Mouse (Mus musculus) forebrain, embryonic 14.5 days (tissue): ENCODE data around the gene Ajap1. TPM values are rescaled to one million over a fixed set of nuclear protein-coding genes. Genes with fewer than 3 reads are reported as not detected.

Experiments used
- ATAC-seq: fragments of 200-750 bp; cut with Nextera tagmentation; 2 replicates; pipeline ENCODE4 v1.8.0; 2017; ENCODE audit warnings: mild to moderate bottlenecking, moderate library complexity
- DNase-seq: peaks from one replicate; pipeline ENCODE4 v3.0.0-alpha.2; 2015; ENCODE audit warnings: low spot score
- H3K27ac ChIP-seq: fragments of 300-500 bp; sonication (generic); 2 replicates; pipeline ENCODE4 v1.5.1; 2014; ENCODE audit warnings: low read depth, mild to moderate bottlenecking, control low read depth, low read length, moderate library complexity
- H3K27me3 ChIP-seq: fragments of 300-500 bp; sonication (generic); replicated peaks from 2 replicates; pipeline ENCODE4 v1.6.1; 2014; ENCODE audit warnings: low read length, control low read depth, mixed read lengths; ENCODE audit not compliant: control insufficient read depth, insufficient read depth
- H3K36me3 ChIP-seq: fragments of 300-500 bp; sonication (generic); 2 replicates; pipeline ENCODE4 v1.6.1; 2014; ENCODE audit warnings: low read length, control low read depth; ENCODE audit not compliant: control insufficient read depth, insufficient read depth
- H3K4me1 ChIP-seq: fragments of 300-500 bp; sonication (generic); 2 replicates; pipeline ENCODE4 v1.6.1; 2014; ENCODE audit warnings: antibody characterized with exemption, low read length, control low read depth; ENCODE audit not compliant: control insufficient read depth, insufficient read depth
- H3K4me2 ChIP-seq: fragments of 300-500 bp; sonication (generic); 2 replicates; pipeline ENCODE4 v1.6.1; 2014; ENCODE audit warnings: mild to moderate bottlenecking, control low read depth, low read length
- H3K4me3 ChIP-seq: fragments of 300-500 bp; sonication (generic); 2 replicates; pipeline ENCODE4 v1.5.1; 2014; ENCODE audit warnings: low read depth, low read length, control low read depth
- H3K9ac ChIP-seq: fragments of 300-500 bp; sonication (generic); 2 replicates; pipeline ENCODE4 v1.6.1; 2014; ENCODE audit warnings: mild to moderate bottlenecking, low read length, control low read depth, moderate library complexity
- H3K9me3 ChIP-seq: fragments of 300-500 bp; sonication (generic); replicated peaks from 2 replicates; pipeline ENCODE4 v1.6.1; 2016; ENCODE audit warnings: low read length, control low read depth, mixed read lengths; ENCODE audit not compliant: control insufficient read depth
- WGBS: fragments of 180-500 bp; shearing (Covaris S2); extraction: QIAGEN DNeasy Blood & Tissue Kit; methylation state at CpG from one replicate; pipeline ENCODE4 v1.1.7; 2014; 5-methylcytosine and 5-hydroxymethylcytosine counted together
- polyA plus RNA-seq: library from polyadenylated mRNA; unstranded; fragments of >200 nt; fragmentation: Nextera tagmentation; extraction: Ambion mirVana; gene quantifications from 2 replicates; pipeline ENCODE4 v1.2.1, GENCODE M21; 2014

Ajap1 gene
- polyA plus RNA-seq, 1 experiment from 2014 or later = 3.8 TPM

GRCm38 (mm10) chr4:153492444-153492843 is 9.8 kb upstream of the Ajap1 start:
- no peaks in the 10 kb centered on the region for H3K27me3 ChIP-seq
- H3K4me1 ChIP-seq = no peaks in the 10 kb centered on the region
- H3K36me3 ChIP-seq = no peaks in the 10 kb centered on the region
- H3K9ac ChIP-seq = no peak overlapping the region
- H3K9me3 ChIP-seq = no peaks in the 10 kb centered on the region
- DNase-seq (peak; percentile 44), ATAC-seq (no peak)
- H3K27ac ChIP-seq = no peak overlapping the region
- H3K4me3 ChIP-seq = no peak overlapping the region
- 39% methylated on average over 9 of the region's 9 CpGs for WGBS
- H3K4me2 ChIP-seq = no peak overlapping the region

DNA sequence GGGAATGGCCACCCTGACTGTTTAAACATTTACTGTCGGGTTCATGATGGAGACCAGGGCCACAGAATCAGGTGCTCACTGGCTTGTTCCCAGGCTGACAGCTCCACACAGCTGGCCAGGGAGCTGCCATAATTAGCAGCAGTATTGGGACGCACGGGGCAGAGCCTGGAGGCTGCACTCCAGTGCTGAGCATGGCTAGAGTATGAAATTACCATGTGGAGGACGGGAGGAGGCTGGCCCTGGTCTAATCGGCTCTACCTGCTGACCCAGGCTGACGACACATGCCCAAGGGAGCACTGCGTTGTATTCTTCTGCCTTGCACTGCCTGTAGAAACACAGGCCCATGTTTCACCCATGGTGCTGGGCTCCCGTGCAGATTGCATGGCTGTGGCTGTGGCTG is 6.5 kb upstream of the Ajap1 start:
- peaks cover 8% of the 10 kb centered on the region; the same call in 1 of the 2 replicates for H3K4me1 ChIP-seq
- H3K27me3 ChIP-seq = no peaks in the 10 kb centered on the region
- no peak overlapping the region for H3K4me3 ChIP-seq
- H3K9ac ChIP-seq = no peak overlapping the region
- H3K36me3 ChIP-seq = no peaks in the 10 kb centered on the region
- H3K9me3 ChIP-seq = no peaks in the 10 kb centered on the region
- H3K4me2 ChIP-seq = no peak overlapping the region
- no peak overlapping the region for H3K27ac ChIP-seq
- ATAC-seq (no peak), DNase-seq (no peak)
- WGBS = 85% methylated on average over 8 of the region's 8 CpGs

DNA sequence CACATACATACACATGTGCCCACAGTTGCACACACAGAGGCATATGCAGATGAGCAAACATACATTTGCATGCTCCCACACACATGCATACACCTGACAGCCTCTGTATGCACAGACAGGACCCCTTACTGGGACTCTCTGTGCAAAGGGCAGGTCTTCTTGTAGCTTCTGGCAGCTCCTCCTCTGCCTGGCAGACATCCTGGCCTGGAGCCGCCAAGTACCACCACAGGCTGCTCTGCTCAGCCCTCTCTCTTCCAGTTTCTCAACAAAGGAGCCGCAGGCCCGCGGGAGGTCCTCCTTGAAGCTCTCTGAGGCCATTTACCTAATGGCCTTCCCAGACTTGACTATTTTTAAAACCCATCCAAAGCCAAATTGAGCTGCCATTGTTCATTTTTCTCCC is 3.3 kb upstream of the Ajap1 start:
- ATAC-seq = no peak
- no peak overlapping the region for H3K27ac ChIP-seq
- peaks cover 18% of the 10 kb centered on the region; the same call in 1 of the 2 replicates for H3K27me3 ChIP-seq
- no peaks in the 10 kb centered on the region for H3K9me3 ChIP-seq
- peak; percentile 44 for DNase-seq
- no peak overlapping the region for H3K9ac ChIP-seq
- WGBS = 8% methylated on average over 4 of the region's 4 CpGs
- no peak overlapping the region for H3K4me2 ChIP-seq
- H3K4me1 ChIP-seq = peaks cover 26% of the 10 kb centered on the region
- H3K4me3 ChIP-seq = no peak overlapping the region
- H3K36me3 ChIP-seq = no peaks in the 10 kb centered on the region

- H3K4me1 ChIP-seq = peaks cover 26% of the 10 kb centered on the region
Observed at GRCm38 (mm10) chr4:153484392-153484791, 1.8 kb upstream of the Ajap1 start.

GRCm38 (mm10) chr4:153481361-153482234 is 1.0 kb downstream of the Ajap1 start:
- Histone ChIP-seq H3K4me3 (peak overlapping the region; percentile 54), H3K27me3 (peaks cover 28% of the 10 kb centered on the region; the same call in 1 of the 2 replicates), H3K4me2 (peak overlapping the region; percentile 95), H3K9ac (peak overlapping the region; percentile 73), H3K4me1 (peaks cover 22% of the 10 kb centered on the region), H3K36me3 (no peaks in the 10 kb centered on the region), H3K9me3 (no peaks in the 10 kb centered on the region), H3K27ac (no peak overlapping the region; the same call in 1 of the 2 replicates)
- ATAC-seq (peak; percentile 4; the same call in 1 of the 2 replicates), DNase-seq (peak; percentile 21)
- WGBS = under 1% methylated on average over 45 of the region's 71 CpGs

More at GRCm38 (mm10) chr4:153484392-153484791, 1.8 kb upstream of the Ajap1 start:
- DNase-seq (peak; percentile 82), ATAC-seq (peak; percentile 24; the same call in 1 of the 2 replicates)
- Histone ChIP-seq H3K4me2 (peak overlapping the region; percentile 6; the same call in 1 of the 2 replicates), H3K9me3 (no peaks in the 10 kb centered on the region), H3K9ac (no peak overlapping the region), H3K27me3 (peaks cover 28% of the 10 kb centered on the region; the same call in 1 of the 2 replicates), H3K27ac (no peak overlapping the region), H3K4me3 (no peak overlapping the region), H3K36me3 (no peaks in the 10 kb centered on the region)
- WGBS = 1% methylated on average over 7 of the region's 7 CpGs

- Histone ChIP-seq H3K27ac (no peak overlapping the region), H3K4me1 (peaks cover 20% of the 10 kb centered on the region), H3K9me3 (no peaks in the 10 kb centered on the region), H3K36me3 (no peaks in the 10 kb centered on the region), H3K9ac (peak overlapping the region; percentile 73), H3K4me3 (peak overlapping the region; percentile 54), H3K4me2 (peak overlapping the region; percentile 95), H3K27me3 (peaks cover 28% of the 10 kb centered on the region; the same call in 1 of the 2 replicates)
- WGBS = 1% methylated on average over 19 of the region's 19 CpGs
- DNase-seq (peak; percentile 88), ATAC-seq (peak; percentile 32; the same call in 1 of the 2 replicates)
Observed at GRCm38 (mm10) chr4:153480551-153481262, 1.9 kb downstream of the Ajap1 start.

DNA sequence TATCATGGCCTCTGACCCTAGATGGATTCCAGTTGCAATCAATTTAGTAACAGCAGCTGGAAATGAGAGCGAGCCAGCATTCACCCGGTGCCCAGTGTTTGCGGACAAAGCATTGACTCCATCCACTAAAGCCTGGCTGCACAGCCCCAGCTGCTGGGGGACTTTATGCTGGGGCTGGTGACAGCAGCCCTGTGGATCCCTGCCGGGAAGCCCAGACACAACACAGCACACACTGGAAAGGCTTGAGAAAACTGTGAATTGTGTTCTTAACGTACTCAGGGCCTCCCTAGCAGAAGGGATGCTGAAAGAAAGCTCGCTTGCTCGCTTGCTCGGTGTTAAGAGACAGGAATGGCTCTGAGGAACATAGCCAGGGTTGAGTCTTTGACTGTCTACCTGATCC is 3.5 kb downstream of the Ajap1 start:
- peak; percentile 26 for DNase-seq
- peak overlapping the region; percentile 95 for H3K4me2 ChIP-seq
- 0 out of 2 replicates have a peak overlapping the region, but pooled peaks have one; percentile 54 for H3K4me3 ChIP-seq
- ATAC-seq = no peak
- no peaks in the 10 kb centered on the region for H3K9me3 ChIP-seq
- 0 out of 2 replicates have a peak overlapping the region, but pooled peaks have one; percentile 17 for H3K9ac ChIP-seq
- no peaks in the 10 kb centered on the region for H3K36me3 ChIP-seq
- peaks cover 19% of the 10 kb centered on the region for H3K4me1 ChIP-seq
- 9% methylated on average over 8 of the region's 8 CpGs for WGBS
- no peak overlapping the region for H3K27ac ChIP-seq
- peaks cover 28% of the 10 kb centered on the region; the same call in 1 of the 2 replicates for H3K27me3 ChIP-seq

DNA sequence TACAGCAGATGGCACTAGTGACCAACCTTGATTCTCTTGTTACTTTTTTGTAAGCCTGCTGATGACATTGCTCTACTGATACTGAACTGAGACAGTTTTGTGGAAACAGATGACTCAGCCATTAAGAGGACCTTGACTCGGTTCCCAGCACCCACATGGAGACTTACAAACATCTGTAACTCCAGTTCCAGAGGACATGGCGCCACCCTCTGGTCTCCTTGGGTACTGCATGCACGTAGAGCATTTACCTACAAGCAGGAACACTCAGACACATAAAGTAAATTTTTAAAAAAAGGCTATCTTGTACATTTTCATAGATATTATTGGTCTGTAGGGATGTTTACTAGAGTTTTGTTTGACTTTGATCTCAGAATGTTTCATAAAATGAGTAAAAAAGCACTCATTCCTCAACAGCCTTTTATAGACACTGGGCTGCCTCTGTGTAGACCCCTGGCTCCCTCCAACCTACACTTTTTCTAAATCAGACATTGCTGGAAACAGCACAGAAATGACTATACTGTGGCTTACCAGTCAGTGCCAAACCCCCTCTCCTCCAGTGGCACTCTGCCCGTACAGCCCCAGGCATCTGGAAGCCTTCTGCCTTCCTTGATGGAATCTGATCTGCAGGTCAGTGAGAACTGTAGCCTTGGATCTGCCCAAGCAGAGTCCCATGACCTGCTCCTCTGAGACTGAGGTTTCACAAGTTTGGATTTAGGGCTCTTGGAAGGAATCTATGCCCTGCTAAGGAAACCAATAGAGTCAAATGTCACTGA is 8.9 kb downstream of the Ajap1 start:
- no peak overlapping the region for H3K9ac ChIP-seq
- H3K27ac ChIP-seq = no peak overlapping the region
- DNase-seq (no peak), ATAC-seq (no peak)
- no peaks in the 10 kb centered on the region for H3K36me3 ChIP-seq
- no peak overlapping the region for H3K4me3 ChIP-seq
- WGBS = 81% methylated on average over 4 of the region's 4 CpGs
- H3K9me3 ChIP-seq = peaks cover 10% of the 10 kb centered on the region
- H3K4me2 ChIP-seq = no peak overlapping the region
- no peaks in the 10 kb centered on the region for H3K27me3 ChIP-seq
- H3K4me1 ChIP-seq = no peaks in the 10 kb centered on the region; the same call in 1 of the 2 replicates
